Mouse (Mus musculus) urinary bladder, postnatal 4 days (tissue): ENCODE results near the gene Slc38a3.

Source experiments
- DNase-seq, 2 experiments: peaks; one replicate each; pipeline ENCODE4 v3.0.0; 2021 to 2022; ENCODE audit warnings: low spot score in 2 of 2

The Slc38a3 gene

GRCm38 (mm10) chr9:107666751-107667205 lies 2.6 kb downstream of the Slc38a3 start:
- no peak for DNase-seq

GRCm38 (mm10) chr9:107665308-107665707 lies 4.0 kb downstream of the Slc38a3 start:
- DNase-seq, result no peak

GRCm38 (mm10) chr9:107663525-107663924 lies 5.8 kb downstream of the Slc38a3 start:
- no peak for DNase-seq

GRCm38 (mm10) chr9:107662342-107662741 lies 7.0 kb downstream of the Slc38a3 start:
- DNase-seq, result no peak

GRCm38 (mm10) chr9:107660777-107661176 lies 8.6 kb downstream of the Slc38a3 start:
- DNase-seq, result no peak

GRCm38 (mm10) chr9:107659961-107660360 lies 9.4 kb downstream of the Slc38a3 start:
- DNase-seq, result no peak

GRCm38 (mm10) chr9:107659551-107659950 lies 9.8 kb downstream of the Slc38a3 start:
- no peak for DNase-seq

GRCm38 (mm10) chr9:107658096-107658495 lies 11.2 kb downstream of the Slc38a3 start:
- no peak for DNase-seq

GRCm38 (mm10) chr9:107657144-107657543 lies 12.2 kb downstream of the Slc38a3 start:
- DNase-seq, result no peak

- DNase-seq, result no peak
These were observed 14.7 kb downstream of the Slc38a3 start for GRCm38 (mm10) chr9:107654585-107654984.

GRCm38 (mm10) chr9:107653474-107653873 lies 15.9 kb downstream of the Slc38a3 start:
- no peak for DNase-seq

- DNase-seq, result no peak
These were observed 18.4 kb downstream of the Slc38a3 start for GRCm38 (mm10) chr9:107650708-107651481.

GRCm38 (mm10) chr9:107650225-107650624 lies 19.1 kb downstream of the Slc38a3 start:
- DNase-seq, result no peak

GRCm38 (mm10) chr9:107648767-107649166 lies 20.6 kb downstream of the Slc38a3 start:
- DNase-seq, result no peak

- no peak for DNase-seq
These were observed 22.4 kb downstream of the Slc38a3 start for GRCm38 (mm10) chr9:107646975-107647374.

- peak; percentile 64 to 82 for DNase-seq
These were observed 23.8 kb downstream of the Slc38a3 start for GRCm38 (mm10) chr9:107645577-107645976.

GRCm38 (mm10) chr9:107645153-107645510 lies 24.2 kb downstream of the Slc38a3 start:
- no peak for DNase-seq

- peak; percentile 85 to 94 for DNase-seq
These were observed 24.7 kb downstream of the Slc38a3 start for GRCm38 (mm10) chr9:107644495-107645152.

GRCm38 (mm10) chr9:107643544-107644214 lies 25.7 kb downstream of the Slc38a3 start:
- no peak for DNase-seq

- DNase-seq, result no peak
These were observed 27.7 kb downstream of the Slc38a3 start for GRCm38 (mm10) chr9:107641666-107642065.

- DNase-seq, result no peak
These were observed 29.0 kb downstream of the Slc38a3 start for GRCm38 (mm10) chr9:107640257-107640772.

GRCm38 (mm10) chr9:107637070-107637469 lies 32.3 kb downstream of the Slc38a3 start:
- no peak for DNase-seq
